Mouse (Mus musculus): Measurements from ENCODE around the gene Fads2. TPM values are rescaled to one million over a fixed set of nuclear protein-coding genes. Genes with fewer than 3 reads are reported as not detected.
"Not testable (repeated sequence)": the region's sequence is repeated elsewhere in the genome, so short reads cannot be mapped to it uniquely, and the experiment has no call there.

Gene Fads2
- polyA plus RNA-seq (2016; fragmentation: Nextera tagmentation; extraction: Ambion mirVana): 72.7 and 87.6 TPM in 2 replicates

GRCm38 (mm10) chr19:10101341-10102053, at the start of gene Fads2:
Fads2 (minus strand) TSS chr19:10101746.
- H3K36me3 ChIP-seq: peaks cover 9% of the 10 kb centered on the region; the same call in 1 of the 2 replicates
- H3K9me3 ChIP-seq: no peaks in the 10 kb centered on the region
- DNase-seq (ENCODE audit: low spot score): peak; percentile 98
- peaks cover 23% of the 10 kb centered on the region for H3K4me1 ChIP-seq
- no peaks in the 10 kb centered on the region for H3K27me3 ChIP-seq (ENCODE audit: insufficient read depth, poor library complexity, severe bottlenecking)
- WGBS: 1% methylated on average over 56 of the region's 57 CpGs
- peak within 1 kb of the TSS; percentile 96 for H3K27ac ChIP-seq
- H3K4me3 ChIP-seq: peak within 1 kb of the TSS; percentile 86

GRCm38 (mm10) chr19:10149189-10149588, 47.6 kb upstream of the Fads2 start:
- DNase-seq (ENCODE audit: low spot score): no peak
- Histone ChIP-seq H3K4me1 (peaks cover 7% of the 10 kb centered on the region), H3K4me3 (no peak overlapping the region), H3K36me3 (no peaks in the 10 kb centered on the region), H3K27me3 (ENCODE audit: insufficient read depth, poor library complexity, severe bottlenecking) (no peaks in the 10 kb centered on the region), H3K27ac (no peak overlapping the region), H3K9me3 (no peaks in the 10 kb centered on the region)
- WGBS: 71% methylated on average over 3 of the region's 3 CpGs

GRCm38 (mm10) chr19:10148555-10148954, 47.0 kb upstream of the Fads2 start:
- Histone ChIP-seq H3K27me3 (ENCODE audit: insufficient read depth, poor library complexity, severe bottlenecking) (no peaks in the 10 kb centered on the region), H3K4me3 (no peak overlapping the region), H3K27ac (0 out of 2 replicates have a peak overlapping the region, but pooled peaks have one; percentile 22), H3K9me3 (no peaks in the 10 kb centered on the region), H3K4me1 (peaks cover 7% of the 10 kb centered on the region), H3K36me3 (no peaks in the 10 kb centered on the region)
- 73% methylated on average over 6 of the region's 6 CpGs for WGBS
- no peak for DNase-seq (ENCODE audit: low spot score)

GRCm38 (mm10) chr19:10144464-10144863, 42.9 kb upstream of the Fads2 start:
- Histone ChIP-seq H3K4me3 (no peak overlapping the region), H3K36me3 (no peaks in the 10 kb centered on the region), H3K4me1 (peaks cover 7% of the 10 kb centered on the region), H3K9me3 (no peaks in the 10 kb centered on the region), H3K27me3 (ENCODE audit: insufficient read depth, poor library complexity, severe bottlenecking) (no peaks in the 10 kb centered on the region), H3K27ac (no peak overlapping the region)
- DNase-seq (ENCODE audit: low spot score): no peak
- WGBS: 48% methylated on average over 4 of the region's 4 CpGs

- 69% methylated on average over 2 of the region's 2 CpGs for WGBS
- DNase-seq (ENCODE audit: low spot score): no peak
- Histone ChIP-seq H3K27me3 (ENCODE audit: insufficient read depth, poor library complexity, severe bottlenecking) (no peaks in the 10 kb centered on the region), H3K27ac (no peak overlapping the region), H3K4me3 (no peak overlapping the region), H3K36me3 (no peaks in the 10 kb centered on the region), H3K9me3 (no peaks in the 10 kb centered on the region), H3K4me1 (peaks cover 4% of the 10 kb centered on the region)
Measured at GRCm38 (mm10) chr19:10143667-10144066, 42.1 kb upstream of the Fads2 start.

- WGBS: 73% methylated on average over 6 of the region's 6 CpGs
- H3K27me3 ChIP-seq (ENCODE audit: insufficient read depth, poor library complexity, severe bottlenecking): no peaks in the 10 kb centered on the region
- no peak for DNase-seq (ENCODE audit: low spot score)
- H3K27ac ChIP-seq: no peak overlapping the region
- no peaks in the 10 kb centered on the region for H3K9me3 ChIP-seq
- H3K36me3 ChIP-seq: no peaks in the 10 kb centered on the region
- H3K4me1 ChIP-seq: peaks cover 2% of the 10 kb centered on the region; the same call in 1 of the 2 replicates
- H3K4me3 ChIP-seq: no peak overlapping the region
Measured at GRCm38 (mm10) chr19:10139736-10140135, 38.2 kb upstream of the Fads2 start.

- no peaks in the 10 kb centered on the region for H3K27me3 ChIP-seq (ENCODE audit: insufficient read depth, poor library complexity, severe bottlenecking)
- H3K9me3 ChIP-seq: no peaks in the 10 kb centered on the region
- H3K27ac ChIP-seq: 0 out of 2 replicates have a peak overlapping the region, but pooled peaks have one; percentile 17
- 66% methylated on average over 5 of the region's 5 CpGs for WGBS
- DNase-seq (ENCODE audit: low spot score): no peak
- H3K36me3 ChIP-seq: no peaks in the 10 kb centered on the region
- no peak overlapping the region for H3K4me3 ChIP-seq
- peaks cover 8% of the 10 kb centered on the region; the same call in 1 of the 2 replicates for H3K4me1 ChIP-seq
Measured at GRCm38 (mm10) chr19:10137423-10137822, 35.9 kb upstream of the Fads2 start.

- Histone ChIP-seq H3K27me3 (ENCODE audit: insufficient read depth, poor library complexity, severe bottlenecking) (no peaks in the 10 kb centered on the region), H3K4me3 (no peak overlapping the region), H3K36me3 (no peaks in the 10 kb centered on the region), H3K9me3 (no peaks in the 10 kb centered on the region), H3K4me1 (peaks cover 8% of the 10 kb centered on the region; the same call in 1 of the 2 replicates), H3K27ac (peak overlapping the region; percentile 39; the same call in 1 of the 2 replicates)
- DNase-seq (ENCODE audit: low spot score): no peak
- 32% methylated on average over 2 of the region's 2 CpGs for WGBS
Measured at GRCm38 (mm10) chr19:10134692-10135091, 33.1 kb upstream of the Fads2 start.

GRCm38 (mm10) chr19:10129547-10129946, 28.0 kb upstream of the Fads2 start:
- not testable (repeated sequence) for H3K4me3 ChIP-seq; H3K27ac ChIP-seq; H3K9me3 ChIP-seq; H3K36me3 ChIP-seq; DNase-seq (ENCODE audit: low spot score); H3K4me1 ChIP-seq; H3K27me3 ChIP-seq (ENCODE audit: insufficient read depth, poor library complexity, severe bottlenecking)
- 67% methylated on average over 7 of the region's 7 CpGs for WGBS

- no peaks in the 10 kb centered on the region for H3K27me3 ChIP-seq (ENCODE audit: insufficient read depth, poor library complexity, severe bottlenecking)
- H3K4me1 ChIP-seq: 0 out of 2 replicates have a peak, but pooled peaks cover 5% of the 10 kb centered on the region
- DNase-seq (ENCODE audit: low spot score): no peak
- H3K36me3 ChIP-seq: no peaks in the 10 kb centered on the region
- 60% methylated on average over 5 of the region's 5 CpGs for WGBS
- no peaks in the 10 kb centered on the region for H3K9me3 ChIP-seq
- no peak overlapping the region for H3K4me3 ChIP-seq
- no peak overlapping the region for H3K27ac ChIP-seq
Measured at GRCm38 (mm10) chr19:10126479-10127250, 25.1 kb upstream of the Fads2 start.

- no peaks in the 10 kb centered on the region for H3K36me3 ChIP-seq
- DNase-seq (ENCODE audit: low spot score): peak; percentile 28
- no peak overlapping the region for H3K27ac ChIP-seq
- WGBS: 82% methylated on average over 7 of the region's 7 CpGs
- 0 out of 2 replicates have a peak, but pooled peaks cover 5% of the 10 kb centered on the region for H3K4me1 ChIP-seq
- no peaks in the 10 kb centered on the region for H3K9me3 ChIP-seq
- H3K4me3 ChIP-seq: no peak overlapping the region
- H3K27me3 ChIP-seq (ENCODE audit: insufficient read depth, poor library complexity, severe bottlenecking): no peaks in the 10 kb centered on the region
Measured at GRCm38 (mm10) chr19:10123892-10124634, 22.5 kb upstream of the Fads2 start.

GRCm38 (mm10) chr19:10122021-10122631, 20.6 kb upstream of the Fads2 start:
- DNase-seq (ENCODE audit: low spot score): peak; percentile 57
- Histone ChIP-seq H3K4me1 (0 out of 2 replicates have a peak, but pooled peaks cover 5% of the 10 kb centered on the region), H3K4me3 (no peak overlapping the region), H3K36me3 (no peaks in the 10 kb centered on the region), H3K27me3 (ENCODE audit: insufficient read depth, poor library complexity, severe bottlenecking) (no peaks in the 10 kb centered on the region), H3K9me3 (no peaks in the 10 kb centered on the region), H3K27ac (no peak overlapping the region)
- WGBS: 77% methylated on average over 5 of the region's 5 CpGs

Data from heart, embryonic 10.5 days (tissue).